Mouse (Mus musculus): ENCODE measurements around the gene Xylt1. TPM values are rescaled to one million over a fixed set of nuclear protein-coding genes. Genes with fewer than 3 reads are reported as not detected.

Xylt1 gene
- polyA plus RNA-seq, 1 experiment from 2014 or later = 1.8 TPM

GRCm38 (mm10) chr7:117522092-117522635 is 141.4 kb downstream of the Xylt1 start:
- ATAC-seq (ENCODE audit: insufficient number of reproducible peaks, insufficient read depth, low FRiP score, low TSS enrichment, low read depth) = no peak
- no peak overlapping the region for H3K4me2 ChIP-seq
- 26% methylated on average over 4 of the region's 4 CpGs for WGBS
- H3K27ac ChIP-seq = no peak overlapping the region
- no peaks in the 10 kb centered on the region for H3K27me3 ChIP-seq
- H3K9me3 ChIP-seq = no peaks in the 10 kb centered on the region
- no peak overlapping the region for H3K4me3 ChIP-seq (replicated peaks)
- H3K36me3 ChIP-seq = no peaks in the 10 kb centered on the region
- no peak overlapping the region for H3K9ac ChIP-seq (replicated peaks)
- H3K4me1 ChIP-seq (replicated peaks) = peaks cover 12% of the 10 kb centered on the region

- Histone ChIP-seq H3K4me3 (replicated peaks) (no peak overlapping the region), H3K9me3 (no peaks in the 10 kb centered on the region), H3K9ac (replicated peaks) (no peak overlapping the region), H3K27ac (no peak overlapping the region), H3K27me3 (no peaks in the 10 kb centered on the region), H3K4me1 (replicated peaks) (peaks cover 12% of the 10 kb centered on the region), H3K4me2 (no peak overlapping the region), H3K36me3 (no peaks in the 10 kb centered on the region)
- WGBS = 32% methylated on average over 7 of the region's 7 CpGs
- ATAC-seq (ENCODE audit: insufficient number of reproducible peaks, insufficient read depth, low FRiP score, low TSS enrichment, low read depth) = no peak
Measured at GRCm38 (mm10) chr7:117524430-117525214, 143.8 kb downstream of the Xylt1 start.

- Histone ChIP-seq H3K4me2 (no peak overlapping the region), H3K9ac (replicated peaks) (no peak overlapping the region), H3K9me3 (no peaks in the 10 kb centered on the region), H3K27me3 (no peaks in the 10 kb centered on the region), H3K4me1 (replicated peaks) (peaks cover 12% of the 10 kb centered on the region), H3K27ac (no peak overlapping the region), H3K4me3 (replicated peaks) (no peak overlapping the region), H3K36me3 (no peaks in the 10 kb centered on the region)
- WGBS = 90% methylated on average over 5 of the region's 5 CpGs
- no peak for ATAC-seq (ENCODE audit: insufficient number of reproducible peaks, insufficient read depth, low FRiP score, low TSS enrichment, low read depth)
Measured at GRCm38 (mm10) chr7:117525678-117526077, 144.9 kb downstream of the Xylt1 start.

GRCm38 (mm10) chr7:117526570-117526969 is 145.8 kb downstream of the Xylt1 start:
- no peak for ATAC-seq (ENCODE audit: insufficient number of reproducible peaks, insufficient read depth, low FRiP score, low TSS enrichment, low read depth)
- WGBS = 89% methylated on average over 3 of the region's 3 CpGs
- Histone ChIP-seq H3K9ac (replicated peaks) (no peak overlapping the region), H3K4me1 (replicated peaks) (peaks cover 12% of the 10 kb centered on the region), H3K27ac (no peak overlapping the region), H3K4me2 (no peak overlapping the region), H3K4me3 (replicated peaks) (no peak overlapping the region), H3K9me3 (no peaks in the 10 kb centered on the region), H3K36me3 (no peaks in the 10 kb centered on the region), H3K27me3 (no peaks in the 10 kb centered on the region)

- H3K27me3 ChIP-seq = no peaks in the 10 kb centered on the region
Measured at GRCm38 (mm10) chr7:117529787-117530655, 149.2 kb downstream of the Xylt1 start.

GRCm38 (mm10) chr7:117532651-117533050 is 151.9 kb downstream of the Xylt1 start:
- no peak for ATAC-seq (ENCODE audit: insufficient number of reproducible peaks, insufficient read depth, low FRiP score, low TSS enrichment, low read depth)

More at GRCm38 (mm10) chr7:117529787-117530655, 149.2 kb downstream of the Xylt1 start:
- H3K4me1 ChIP-seq (replicated peaks) = no peaks in the 10 kb centered on the region
- H3K9ac ChIP-seq (replicated peaks) = no peak overlapping the region
- H3K9me3 ChIP-seq = no peaks in the 10 kb centered on the region
- H3K4me2 ChIP-seq = no peak overlapping the region
- no peak for ATAC-seq (ENCODE audit: insufficient number of reproducible peaks, insufficient read depth, low FRiP score, low TSS enrichment, low read depth)
- H3K27ac ChIP-seq = no peak overlapping the region
- no peaks in the 10 kb centered on the region for H3K36me3 ChIP-seq
- 82% methylated on average over 12 of the region's 12 CpGs for WGBS
- H3K4me3 ChIP-seq (replicated peaks) = no peak overlapping the region

GRCm38 (mm10) chr7:117533164-117533563 is 152.4 kb downstream of the Xylt1 start:
- Histone ChIP-seq H3K9me3 (no peaks in the 10 kb centered on the region), H3K4me3 (replicated peaks) (no peak overlapping the region), H3K4me2 (no peak overlapping the region), H3K4me1 (replicated peaks) (peaks cover 11% of the 10 kb centered on the region), H3K27ac (no peak overlapping the region), H3K9ac (replicated peaks) (no peak overlapping the region), H3K36me3 (no peaks in the 10 kb centered on the region), H3K27me3 (no peaks in the 10 kb centered on the region)
- ATAC-seq (ENCODE audit: insufficient number of reproducible peaks, insufficient read depth, low FRiP score, low TSS enrichment, low read depth) = no peak
- WGBS = 56% methylated on average over 5 of the region's 5 CpGs

More at GRCm38 (mm10) chr7:117532651-117533050, 151.9 kb downstream of the Xylt1 start:
- Histone ChIP-seq H3K4me2 (no peak overlapping the region), H3K27ac (no peak overlapping the region), H3K27me3 (no peaks in the 10 kb centered on the region), H3K36me3 (no peaks in the 10 kb centered on the region), H3K9ac (replicated peaks) (no peak overlapping the region), H3K4me1 (replicated peaks) (peaks cover 8% of the 10 kb centered on the region), H3K9me3 (no peaks in the 10 kb centered on the region), H3K4me3 (replicated peaks) (no peak overlapping the region)
- 63% methylated on average over 3 of the region's 3 CpGs for WGBS

- Histone ChIP-seq H3K27me3 (no peaks in the 10 kb centered on the region), H3K9me3 (no peaks in the 10 kb centered on the region), H3K4me1 (replicated peaks) (peaks cover 44% of the 10 kb centered on the region), H3K9ac (replicated peaks) (no peak overlapping the region), H3K27ac (no peak overlapping the region), H3K4me2 (0 out of 2 replicates have a peak overlapping the region, but pooled peaks have one; percentile 5), H3K4me3 (replicated peaks) (no peak overlapping the region), H3K36me3 (no peaks in the 10 kb centered on the region)
- ATAC-seq (ENCODE audit: insufficient number of reproducible peaks, insufficient read depth, low FRiP score, low TSS enrichment, low read depth) = no peak
- 68% methylated on average over 5 of the region's 5 CpGs for WGBS
Measured at GRCm38 (mm10) chr7:117539931-117540330, 159.2 kb downstream of the Xylt1 start.

- Histone ChIP-seq H3K27me3 (no peaks in the 10 kb centered on the region), H3K4me1 (replicated peaks) (peaks cover 44% of the 10 kb centered on the region), H3K4me3 (replicated peaks) (no peak overlapping the region), H3K36me3 (no peaks in the 10 kb centered on the region), H3K9ac (replicated peaks) (no peak overlapping the region), H3K9me3 (no peaks in the 10 kb centered on the region), H3K27ac (no peak overlapping the region), H3K4me2 (0 out of 2 replicates have a peak overlapping the region, but pooled peaks have one; percentile 5)
- ATAC-seq (ENCODE audit: insufficient number of reproducible peaks, insufficient read depth, low FRiP score, low TSS enrichment, low read depth) = no peak; the same call in 1 of the 2 replicates
- 14% methylated on average over 5 of the region's 5 CpGs for WGBS
Measured at GRCm38 (mm10) chr7:117540413-117540812, 159.6 kb downstream of the Xylt1 start.

- no peak overlapping the region for H3K9ac ChIP-seq (replicated peaks)
- H3K27ac ChIP-seq = no peak overlapping the region
- no peak overlapping the region for H3K4me3 ChIP-seq (replicated peaks)
- H3K4me2 ChIP-seq = no peak overlapping the region
- peaks cover 44% of the 10 kb centered on the region for H3K4me1 ChIP-seq (replicated peaks)
- H3K9me3 ChIP-seq = no peaks in the 10 kb centered on the region
- no peaks in the 10 kb centered on the region for H3K36me3 ChIP-seq
- no peak for ATAC-seq (ENCODE audit: insufficient number of reproducible peaks, insufficient read depth, low FRiP score, low TSS enrichment, low read depth)
- no peaks in the 10 kb centered on the region for H3K27me3 ChIP-seq
- 11% methylated on average over 1 of the region's 1 CpGs for WGBS
Measured at GRCm38 (mm10) chr7:117541056-117541455, 160.3 kb downstream of the Xylt1 start.

GRCm38 (mm10) chr7:117541681-117542080 is 160.9 kb downstream of the Xylt1 start:
- WGBS = 49% methylated on average over 3 of the region's 3 CpGs

More at GRCm38 (mm10) chr7:117541681-117542080, 160.9 kb downstream of the Xylt1 start:
- Histone ChIP-seq H3K4me2 (no peak overlapping the region), H3K4me1 (replicated peaks) (peaks cover 44% of the 10 kb centered on the region), H3K36me3 (no peaks in the 10 kb centered on the region), H3K4me3 (replicated peaks) (no peak overlapping the region), H3K9ac (replicated peaks) (no peak overlapping the region), H3K9me3 (no peaks in the 10 kb centered on the region), H3K27ac (no peak overlapping the region), H3K27me3 (no peaks in the 10 kb centered on the region)
- no peak for ATAC-seq (ENCODE audit: insufficient number of reproducible peaks, insufficient read depth, low FRiP score, low TSS enrichment, low read depth)
